Mouse (Mus musculus): Measurements from ENCODE around the gene Axdnd1. TPM values are rescaled to one million over a fixed set of nuclear protein-coding genes. Genes with fewer than 3 reads are reported as not detected.
A peak's percentile ranks its signal among the peaks of the same experiment; 100 is the strongest.
"Not testable (repeated sequence)": the region's sequence is repeated elsewhere in the genome, so short reads cannot be mapped to it uniquely, and the experiment has no call there.

Axdnd1 gene
- polyA plus RNA-seq, 1 experiment from 2014 or later = 0.30 TPM

DNA sequence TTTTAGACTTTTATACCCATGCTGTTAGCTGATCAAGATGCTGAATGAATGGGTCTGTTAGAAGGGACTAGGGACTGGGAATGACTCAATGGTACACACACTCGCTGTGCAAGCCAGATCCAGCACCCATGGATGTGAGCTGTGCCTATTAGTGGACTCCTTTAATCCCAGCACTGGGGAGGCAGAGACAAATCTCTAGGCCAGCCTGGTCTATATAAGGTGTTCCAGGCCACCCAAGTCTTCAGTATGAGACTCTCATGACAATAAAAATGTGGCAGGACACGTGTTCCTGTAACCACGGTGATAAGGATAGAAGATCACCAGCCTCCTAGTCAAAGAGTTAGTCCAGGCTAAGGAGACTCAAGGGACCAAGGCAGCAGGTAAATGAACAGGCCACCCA, 3.1 kb upstream of the Axdnd1 start:
- no peak overlapping the region for H3K27ac ChIP-seq (ENCODE audit: low read depth, low read length)
- ATAC-seq (ENCODE audit: low FRiP score) (no peak), DNase-seq (ENCODE audit: low spot score, missing footprints) (no peak)
- H3K27me3 ChIP-seq (ENCODE audit: control insufficient read depth, insufficient read depth, low read length) = no peaks in the 10 kb centered on the region
- H3K9ac ChIP-seq (ENCODE audit: low read length) = no peak overlapping the region
- no peak overlapping the region for H3K4me3 ChIP-seq (ENCODE audit: low read depth, low read length)
- H3K4me1 ChIP-seq (ENCODE audit: control insufficient read depth, insufficient read depth, low read length) = no peaks in the 10 kb centered on the region
- H3K36me3 ChIP-seq (ENCODE audit: control insufficient read depth, insufficient read depth, low read length) = no peaks in the 10 kb centered on the region
- H3K9me3 ChIP-seq (ENCODE audit: control insufficient read depth, low read length) = no peaks in the 10 kb centered on the region
- 90% methylated on average over 3 of the region's 3 CpGs for WGBS
- no peak overlapping the region for H3K4me2 ChIP-seq

DNA sequence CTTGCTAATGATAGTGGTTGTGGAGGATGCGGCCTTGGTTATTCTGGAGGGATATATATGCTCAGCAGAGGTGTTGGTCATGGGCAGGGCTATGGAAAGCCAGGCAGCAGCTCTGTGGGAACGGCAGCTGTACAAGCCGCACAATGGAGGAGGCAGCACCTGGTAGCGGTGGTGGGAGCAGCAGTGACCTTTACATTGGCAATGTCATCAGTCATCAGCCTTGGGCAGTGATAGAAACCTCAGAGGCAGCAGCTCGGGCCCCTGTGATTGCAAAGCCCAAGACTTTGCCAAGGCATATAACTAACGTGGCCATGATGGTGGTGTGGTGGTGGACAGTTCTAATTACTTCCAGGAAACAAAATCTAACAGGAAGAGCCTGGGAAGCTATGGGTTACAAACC, 2.5 kb upstream of the Axdnd1 start:
- ATAC-seq (ENCODE audit: low FRiP score) (no peak), DNase-seq (ENCODE audit: low spot score, missing footprints) (no peak)
- 87% methylated on average over 6 of the region's 6 CpGs for WGBS
- no peak overlapping the region for H3K27ac ChIP-seq (ENCODE audit: low read depth, low read length)
- no peak overlapping the region for H3K4me3 ChIP-seq (ENCODE audit: low read depth, low read length)
- H3K4me1 ChIP-seq (ENCODE audit: control insufficient read depth, insufficient read depth, low read length) = no peaks in the 10 kb centered on the region
- no peaks in the 10 kb centered on the region for H3K36me3 ChIP-seq (ENCODE audit: control insufficient read depth, insufficient read depth, low read length)
- H3K9me3 ChIP-seq (ENCODE audit: control insufficient read depth, low read length) = no peaks in the 10 kb centered on the region
- H3K4me2 ChIP-seq = no peak overlapping the region
- H3K9ac ChIP-seq (ENCODE audit: low read length) = no peak overlapping the region
- no peaks in the 10 kb centered on the region for H3K27me3 ChIP-seq (ENCODE audit: control insufficient read depth, insufficient read depth, low read length)

DNA sequence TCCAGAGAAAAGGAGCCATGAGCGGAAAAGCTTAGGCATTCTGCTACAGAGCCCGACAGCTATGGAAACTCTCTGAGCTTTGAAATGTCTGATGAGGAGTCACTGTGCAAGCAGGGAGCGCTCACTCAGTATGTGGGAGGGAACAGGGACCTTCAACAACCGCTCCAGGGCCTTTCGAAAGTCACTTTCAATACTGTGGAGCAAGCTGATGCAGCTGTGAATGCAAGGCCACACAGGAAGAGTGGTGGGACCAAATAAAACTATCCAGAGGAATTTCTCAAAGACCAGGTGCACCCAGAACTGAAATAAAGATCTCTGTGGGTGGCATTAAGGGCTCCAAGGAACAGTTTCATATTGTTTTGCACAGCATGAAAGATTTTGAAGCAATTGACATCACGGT, 1.9 kb upstream of the Axdnd1 start:
- Histone ChIP-seq H3K4me3 (ENCODE audit: low read depth, low read length) (no peak overlapping the region), H3K4me2 (no peak overlapping the region), H3K9me3 (ENCODE audit: control insufficient read depth, low read length) (no peaks in the 10 kb centered on the region), H3K36me3 (ENCODE audit: control insufficient read depth, insufficient read depth, low read length) (no peaks in the 10 kb centered on the region), H3K27me3 (ENCODE audit: control insufficient read depth, insufficient read depth, low read length) (no peaks in the 10 kb centered on the region), H3K27ac (ENCODE audit: low read depth, low read length) (no peak overlapping the region), H3K9ac (ENCODE audit: low read length) (no peak overlapping the region), H3K4me1 (ENCODE audit: control insufficient read depth, insufficient read depth, low read length) (no peaks in the 10 kb centered on the region)
- WGBS = 80% methylated on average over 6 of the region's 6 CpGs
- ATAC-seq (ENCODE audit: low FRiP score) (no peak), DNase-seq (ENCODE audit: low spot score, missing footprints) (no peak)

DNA sequence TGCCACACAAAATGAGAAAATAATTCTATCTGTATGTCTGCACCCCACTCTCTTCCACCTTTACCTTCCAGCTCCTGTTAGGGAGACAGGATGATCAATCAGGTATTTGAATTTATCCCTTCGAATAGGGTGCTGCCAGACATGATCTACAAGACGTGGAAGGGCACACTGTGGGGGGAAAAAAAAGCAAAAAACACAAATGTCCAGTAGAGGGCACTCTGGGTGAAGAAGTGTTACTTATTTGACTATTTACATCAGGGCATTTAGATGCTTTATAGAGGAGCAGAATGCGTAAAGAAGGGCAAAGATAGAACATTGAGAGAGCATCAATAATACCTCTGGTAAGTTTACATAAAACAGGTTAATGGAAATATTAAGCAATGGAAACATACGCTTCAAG, 2.8 kb downstream of the Axdnd1 start:
- peak; percentile 87 for DNase-seq (ENCODE audit: low spot score, missing footprints)

DNA sequence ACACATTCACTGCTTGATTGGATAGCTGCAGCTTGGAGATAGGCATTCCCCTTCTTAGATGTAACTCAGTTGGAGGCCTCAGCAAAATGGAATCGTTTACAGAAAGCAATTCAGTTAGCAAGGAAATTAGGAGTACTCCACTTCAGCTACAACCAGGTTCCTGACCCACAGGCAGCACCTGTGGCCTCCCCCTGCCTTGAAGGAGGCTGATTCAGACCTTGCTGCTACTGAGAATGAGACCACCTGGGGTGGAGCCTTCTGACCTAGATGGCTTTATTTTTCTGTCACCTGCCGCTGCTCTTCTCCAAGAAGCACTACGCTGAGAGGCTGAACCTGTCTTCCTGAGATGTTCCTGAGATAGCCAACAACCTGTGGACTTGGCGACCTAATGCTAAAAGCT, 12.4 kb downstream of the Axdnd1 start:
- H3K27me3 ChIP-seq (ENCODE audit: control insufficient read depth, insufficient read depth, low read length) = no peaks in the 10 kb centered on the region
- WGBS = 67% methylated on average over 4 of the region's 4 CpGs
- no peak for DNase-seq (ENCODE audit: low spot score, missing footprints)
- no peak for ATAC-seq (ENCODE audit: low FRiP score)
- no peaks in the 10 kb centered on the region for H3K4me1 ChIP-seq (ENCODE audit: control insufficient read depth, insufficient read depth, low read length)
- H3K27ac ChIP-seq (ENCODE audit: low read depth, low read length) = no peak overlapping the region
- no peak overlapping the region for H3K4me2 ChIP-seq
- H3K36me3 ChIP-seq (ENCODE audit: control insufficient read depth, insufficient read depth, low read length) = no peaks in the 10 kb centered on the region
- H3K9me3 ChIP-seq (ENCODE audit: control insufficient read depth, low read length) = no peaks in the 10 kb centered on the region
- H3K9ac ChIP-seq (ENCODE audit: low read length) = no peak overlapping the region
- no peak overlapping the region for H3K4me3 ChIP-seq (ENCODE audit: low read depth, low read length)

More for the DNA sequence above, 2.8 kb downstream of the Axdnd1 start:
- H3K4me2 ChIP-seq = no peak overlapping the region
- no peak overlapping the region for H3K4me3 ChIP-seq (ENCODE audit: low read depth, low read length)
- H3K9ac ChIP-seq (ENCODE audit: low read length) = no peak overlapping the region
- no peaks in the 10 kb centered on the region for H3K36me3 ChIP-seq (ENCODE audit: control insufficient read depth, insufficient read depth, low read length)
- H3K4me1 ChIP-seq (ENCODE audit: control insufficient read depth, insufficient read depth, low read length) = no peaks in the 10 kb centered on the region
- ATAC-seq (ENCODE audit: low FRiP score) = no peak
- 64% methylated on average over 4 of the region's 4 CpGs for WGBS
- no peaks in the 10 kb centered on the region for H3K27me3 ChIP-seq (ENCODE audit: control insufficient read depth, insufficient read depth, low read length)
- no peak overlapping the region for H3K27ac ChIP-seq (ENCODE audit: low read depth, low read length)
- H3K9me3 ChIP-seq (ENCODE audit: control insufficient read depth, low read length) = no peaks in the 10 kb centered on the region

DNA sequence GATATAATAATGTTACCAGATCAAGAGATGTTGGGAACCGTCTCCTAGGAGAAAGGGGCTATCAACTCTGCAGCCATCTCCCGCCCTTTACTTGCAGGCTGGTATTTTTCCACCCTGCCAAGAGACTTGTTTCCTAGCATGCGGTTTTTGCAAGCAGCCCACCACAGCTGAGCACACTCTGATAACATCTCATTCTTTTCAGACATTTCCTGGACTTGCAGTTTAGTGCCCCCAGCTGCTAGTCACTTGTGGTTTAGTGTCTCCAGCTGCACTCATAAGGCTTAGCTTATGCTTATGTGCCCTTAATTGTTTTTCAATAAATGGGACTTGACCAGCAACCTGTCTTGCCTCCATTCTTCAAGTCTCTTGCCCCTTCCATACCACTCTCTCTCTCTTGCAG, 13.0 kb downstream of the Axdnd1 start:
- Histone ChIP-seq H3K4me3 (ENCODE audit: low read depth, low read length) (no peak overlapping the region), H3K4me2 (no peak overlapping the region), H3K27me3 (ENCODE audit: control insufficient read depth, insufficient read depth, low read length) (no peaks in the 10 kb centered on the region), H3K9me3 (ENCODE audit: control insufficient read depth, low read length) (no peaks in the 10 kb centered on the region), H3K9ac (ENCODE audit: low read length) (no peak overlapping the region), H3K4me1 (ENCODE audit: control insufficient read depth, insufficient read depth, low read length) (no peaks in the 10 kb centered on the region), H3K27ac (ENCODE audit: low read depth, low read length) (no peak overlapping the region), H3K36me3 (ENCODE audit: control insufficient read depth, insufficient read depth, low read length) (no peaks in the 10 kb centered on the region)
- ATAC-seq (ENCODE audit: low FRiP score) (no peak), DNase-seq (ENCODE audit: low spot score, missing footprints) (no peak)
- WGBS = 76% methylated on average over 3 of the region's 3 CpGs

DNA sequence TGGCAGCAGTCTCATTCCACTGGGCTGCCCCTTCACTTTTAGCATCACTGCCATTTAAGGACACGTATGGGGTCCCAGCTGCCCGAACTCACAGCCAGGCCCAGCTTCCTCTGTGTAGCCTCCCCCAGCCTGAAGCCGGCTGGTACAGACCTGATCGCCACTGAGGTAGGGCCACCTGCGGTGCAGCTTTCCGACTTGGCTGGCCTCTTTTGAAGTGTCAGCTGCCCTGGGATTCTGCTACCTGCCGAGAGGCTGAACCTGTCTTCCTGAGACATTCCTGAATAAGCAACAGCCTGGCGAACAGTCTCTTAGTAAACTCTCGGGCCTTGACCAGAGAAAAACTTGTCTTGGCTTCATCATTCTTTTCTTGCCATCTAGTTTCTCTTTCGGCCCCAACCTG, 17.7 kb downstream of the Axdnd1 start:
- Histone ChIP-seq H3K9me3 (ENCODE audit: control insufficient read depth, low read length) (no peaks in the 10 kb centered on the region), H3K27me3 (ENCODE audit: control insufficient read depth, insufficient read depth, low read length) (no peaks in the 10 kb centered on the region), H3K27ac (ENCODE audit: low read depth, low read length) (no peak overlapping the region), H3K4me1 (ENCODE audit: control insufficient read depth, insufficient read depth, low read length) (no peaks in the 10 kb centered on the region), H3K4me3 (ENCODE audit: low read depth, low read length) (no peak overlapping the region), H3K9ac (ENCODE audit: low read length) (no peak overlapping the region), H3K36me3 (ENCODE audit: control insufficient read depth, insufficient read depth, low read length) (no peaks in the 10 kb centered on the region), H3K4me2 (no peak overlapping the region)
- WGBS = 39% methylated on average over 10 of the region's 10 CpGs
- ATAC-seq (ENCODE audit: low FRiP score) = no peak
- no peak for DNase-seq (ENCODE audit: low spot score, missing footprints)

DNA sequence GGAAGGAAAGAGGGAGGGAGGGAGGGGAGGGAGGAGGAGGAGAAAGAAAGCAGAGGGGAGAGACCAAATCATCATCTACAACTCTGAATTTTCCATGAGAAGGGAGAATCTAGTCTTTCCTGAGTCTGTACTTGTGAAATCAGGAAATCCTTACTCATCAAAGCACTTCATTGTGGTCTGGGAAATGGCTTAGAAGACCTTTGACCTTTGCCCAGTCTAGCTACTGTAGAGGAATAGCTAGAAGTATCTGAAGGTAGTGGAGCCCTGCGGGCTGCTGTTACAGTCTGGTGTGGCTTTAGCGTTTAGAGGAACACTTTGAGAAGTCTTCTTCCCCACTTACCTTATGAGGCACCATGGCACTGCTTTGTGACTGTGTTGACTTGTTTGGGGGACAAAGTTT, 18.5 kb downstream of the Axdnd1 start:
- DNase-seq (ENCODE audit: low spot score, missing footprints) = no peak
- Histone ChIP-seq H3K4me2 (no peak overlapping the region), H3K9me3 (ENCODE audit: control insufficient read depth, low read length) (no peaks in the 10 kb centered on the region), H3K36me3 (ENCODE audit: control insufficient read depth, insufficient read depth, low read length) (no peaks in the 10 kb centered on the region), H3K4me3 (ENCODE audit: low read depth, low read length) (no peak overlapping the region), H3K27me3 (ENCODE audit: control insufficient read depth, insufficient read depth, low read length) (no peaks in the 10 kb centered on the region), H3K9ac (ENCODE audit: low read length) (no peak overlapping the region), H3K4me1 (ENCODE audit: control insufficient read depth, insufficient read depth, low read length) (no peaks in the 10 kb centered on the region), H3K27ac (ENCODE audit: low read depth, low read length) (no peak overlapping the region)
- WGBS = 64% methylated on average over 2 of the region's 2 CpGs
- ATAC-seq (ENCODE audit: low FRiP score) = no peak

DNA sequence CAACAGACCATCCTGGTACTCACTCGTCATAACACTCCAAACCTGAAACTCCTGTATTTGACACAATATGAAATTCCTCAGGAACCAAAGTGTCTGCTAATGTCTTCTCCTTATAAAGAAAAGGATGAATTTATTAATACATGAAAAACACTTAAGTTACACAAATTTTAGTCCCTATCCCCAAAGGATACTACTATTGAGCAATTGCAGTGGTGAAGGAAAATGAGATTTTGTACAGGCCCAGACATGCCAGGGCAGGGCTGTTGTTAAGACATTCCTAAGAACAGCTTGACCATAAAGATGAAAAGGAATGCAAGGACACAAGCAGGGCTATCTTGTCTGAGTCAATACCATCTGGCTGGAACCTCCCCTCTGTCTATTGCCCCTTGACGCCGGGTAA, 20.8 kb downstream of the Axdnd1 start:
- ATAC-seq (ENCODE audit: low FRiP score); H3K27me3 ChIP-seq (ENCODE audit: control insufficient read depth, insufficient read depth, low read length); DNase-seq (ENCODE audit: low spot score, missing footprints); H3K4me1 ChIP-seq (ENCODE audit: control insufficient read depth, insufficient read depth, low read length); H3K9ac ChIP-seq (ENCODE audit: low read length); H3K36me3 ChIP-seq (ENCODE audit: control insufficient read depth, insufficient read depth, low read length); H3K4me2 ChIP-seq; H3K27ac ChIP-seq (ENCODE audit: low read depth, low read length); H3K9me3 ChIP-seq (ENCODE audit: control insufficient read depth, low read length); H3K4me3 ChIP-seq (ENCODE audit: low read depth, low read length): not testable (repeated sequence)
- WGBS = 92% methylated on average over 3 of the region's 3 CpGs

DNA sequence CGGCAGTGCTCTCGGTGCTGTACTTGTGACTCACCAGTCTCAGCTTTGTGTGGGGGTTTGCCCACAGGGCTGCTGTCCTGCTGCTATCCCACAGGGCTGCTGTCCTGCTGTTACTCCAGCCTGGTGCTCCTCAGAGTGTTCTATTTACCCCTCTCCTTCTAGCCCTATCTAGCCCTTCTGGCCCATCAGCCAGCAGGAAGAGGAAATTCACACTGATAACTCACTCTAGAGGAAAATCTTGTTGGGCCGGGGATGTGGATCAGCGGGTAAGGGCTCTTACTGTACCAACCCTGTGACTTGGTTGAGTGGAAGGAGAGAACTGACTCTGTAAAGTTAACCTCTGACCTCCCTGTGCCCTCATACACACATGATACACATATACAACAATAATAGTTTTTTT, 27.8 kb downstream of the Axdnd1 start:
- ATAC-seq (ENCODE audit: low FRiP score) (no peak), DNase-seq (ENCODE audit: low spot score, missing footprints) (no peak)
- 84% methylated on average over 4 of the region's 4 CpGs for WGBS

More for the DNA sequence above, 27.8 kb downstream of the Axdnd1 start:
- H3K9me3 ChIP-seq (ENCODE audit: control insufficient read depth, low read length) = no peaks in the 10 kb centered on the region
- H3K36me3 ChIP-seq (ENCODE audit: control insufficient read depth, insufficient read depth, low read length) = no peaks in the 10 kb centered on the region
- H3K9ac ChIP-seq (ENCODE audit: low read length) = no peak overlapping the region
- no peaks in the 10 kb centered on the region for H3K4me1 ChIP-seq (ENCODE audit: control insufficient read depth, insufficient read depth, low read length)
- no peaks in the 10 kb centered on the region for H3K27me3 ChIP-seq (ENCODE audit: control insufficient read depth, insufficient read depth, low read length)
- no peak overlapping the region for H3K27ac ChIP-seq (ENCODE audit: low read depth, low read length)
- H3K4me3 ChIP-seq (ENCODE audit: low read depth, low read length) = no peak overlapping the region
- no peak overlapping the region for H3K4me2 ChIP-seq

All from midbrain, embryonic 11.5 days (tissue).